Mouse (Mus musculus): Measurements from ENCODE around the gene Plekha8. TPM values are rescaled to one million over a fixed set of nuclear protein-coding genes. Genes with fewer than 3 reads are reported as not detected.

Plekha8 gene
- total RNA-seq, 1 experiment from 2014 or later: 20.1 TPM

DNA sequence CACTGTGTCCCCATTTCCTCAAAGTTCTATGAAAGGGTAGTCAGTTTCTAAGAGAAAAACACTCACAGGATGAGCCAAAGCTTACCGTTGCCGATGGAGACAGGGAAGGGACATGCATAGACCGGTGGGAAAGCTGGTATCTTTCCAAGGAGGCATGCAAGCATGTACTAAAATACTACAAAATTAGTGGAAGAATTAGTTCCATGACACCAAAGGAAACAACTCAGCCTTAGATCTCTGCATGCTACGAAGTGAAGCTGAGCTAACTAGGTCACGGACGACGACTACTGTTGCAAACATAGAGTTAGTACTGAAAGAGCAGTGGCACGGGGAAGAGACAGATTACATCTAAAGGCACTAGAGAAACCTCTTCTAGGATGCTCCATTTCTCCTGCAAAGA lies 8.0 kb upstream of the Plekha8 start:
- no peak for DNase-seq

DNA sequence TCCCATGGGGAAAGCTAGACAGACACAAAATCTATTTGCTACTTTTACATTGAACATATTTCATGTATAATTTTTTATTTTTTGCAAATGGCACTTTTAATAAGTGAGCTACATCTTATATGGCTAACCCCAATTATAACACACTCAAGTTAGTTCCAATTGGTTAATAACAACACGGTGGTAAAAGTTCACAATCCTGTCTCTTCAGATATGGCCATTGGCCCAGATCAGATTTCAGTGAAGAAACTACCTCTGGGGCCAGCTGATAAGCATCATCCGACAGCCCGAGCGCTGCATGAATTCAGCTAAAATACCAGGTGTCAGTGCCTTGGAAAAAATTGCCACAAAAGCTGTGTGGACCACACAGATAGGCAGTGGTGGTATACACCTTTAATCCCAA lies 7.2 kb upstream of the Plekha8 start:
- DNase-seq: no peak

DNA sequence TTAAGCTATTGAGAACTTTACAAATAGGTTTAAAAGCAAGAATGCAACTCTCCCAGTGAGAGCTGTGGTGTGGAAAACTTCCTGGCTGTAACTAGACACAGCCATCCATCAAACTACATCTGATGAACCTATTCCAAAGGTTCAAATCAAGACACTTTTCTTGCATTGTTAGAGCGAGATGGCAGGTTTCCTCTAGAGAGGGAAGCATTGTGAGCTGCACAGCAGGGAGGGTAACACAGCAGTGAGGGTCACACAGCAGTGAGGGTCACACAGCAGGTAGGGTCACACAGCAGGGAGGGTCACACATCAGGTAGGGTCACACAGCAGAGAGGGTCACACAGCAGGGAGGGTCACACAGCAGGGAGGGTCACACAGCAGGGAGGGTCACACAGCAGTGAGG lies 6.7 kb upstream of the Plekha8 start:
- no peak for DNase-seq

DNA sequence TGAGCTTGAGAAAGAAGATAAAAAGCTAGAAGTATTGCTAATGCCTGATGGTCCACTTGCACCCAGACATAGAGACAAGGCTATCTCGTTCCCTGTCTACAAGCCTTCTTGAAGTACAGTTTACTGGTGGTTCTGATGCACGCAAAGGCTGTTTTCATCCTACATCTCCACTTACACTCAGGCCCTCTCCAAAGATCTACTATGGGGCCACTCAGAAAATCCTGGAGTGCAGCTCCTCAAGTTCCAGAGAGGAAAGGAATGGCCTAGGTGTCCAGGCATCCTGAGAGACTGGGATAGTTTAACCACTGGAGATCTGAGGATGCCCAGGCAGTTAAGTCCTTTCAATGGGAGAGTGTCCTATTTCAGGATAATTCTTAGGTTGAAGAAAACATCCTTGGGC lies 4.2 kb upstream of the Plekha8 start:
- DNase-seq: no peak

DNA sequence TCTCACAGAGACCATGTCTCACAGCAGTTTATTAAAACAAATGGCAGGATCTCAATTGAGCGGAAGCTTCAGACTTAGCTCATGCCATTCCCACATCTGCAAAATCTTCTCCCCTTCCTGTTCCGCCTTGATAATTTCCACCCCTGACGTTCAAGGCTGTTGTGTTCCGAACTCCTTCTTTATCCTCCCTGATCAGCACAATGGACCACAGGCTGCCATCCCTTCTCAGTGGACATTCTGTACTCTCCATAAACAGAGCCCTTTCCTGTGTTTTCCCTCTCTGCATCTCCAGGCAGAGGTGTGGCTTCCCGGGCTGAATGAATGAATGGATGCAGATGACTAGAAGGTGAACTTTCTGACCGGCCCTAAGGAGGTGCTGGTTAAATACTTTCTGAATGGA lies 3.1 kb upstream of the Plekha8 start:
- no peak for DNase-seq

DNA sequence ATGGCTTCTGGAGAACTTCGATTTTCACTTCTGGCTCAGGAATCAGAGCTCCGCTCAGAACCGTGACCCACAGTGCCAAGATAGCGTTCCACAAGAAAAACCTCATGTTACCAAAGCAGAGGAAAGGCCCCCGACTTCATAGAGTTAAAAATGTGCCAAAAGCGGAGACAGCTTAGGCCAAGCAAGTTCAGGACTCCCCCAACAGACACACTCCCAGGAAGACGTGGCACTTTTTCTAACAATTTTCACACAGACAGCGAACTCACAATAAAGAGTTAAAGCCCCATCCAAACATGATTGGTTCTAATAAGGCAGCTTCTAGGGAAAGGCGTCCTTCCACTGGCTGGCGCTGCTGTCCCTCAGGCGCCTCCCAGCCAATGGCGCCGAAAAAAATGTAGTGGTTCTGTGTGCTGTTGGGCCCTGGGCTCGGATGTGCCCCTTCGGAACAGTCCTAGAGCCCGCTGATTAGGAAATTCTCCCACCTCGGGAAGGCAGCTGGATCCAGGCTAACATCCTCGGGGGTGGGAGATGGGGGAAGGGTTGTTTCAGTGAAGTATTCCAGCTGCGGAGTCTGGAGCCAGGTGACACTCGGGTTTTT lies 1.9 kb upstream of the Plekha8 start:
- peak; percentile 93 for DNase-seq

DNA sequence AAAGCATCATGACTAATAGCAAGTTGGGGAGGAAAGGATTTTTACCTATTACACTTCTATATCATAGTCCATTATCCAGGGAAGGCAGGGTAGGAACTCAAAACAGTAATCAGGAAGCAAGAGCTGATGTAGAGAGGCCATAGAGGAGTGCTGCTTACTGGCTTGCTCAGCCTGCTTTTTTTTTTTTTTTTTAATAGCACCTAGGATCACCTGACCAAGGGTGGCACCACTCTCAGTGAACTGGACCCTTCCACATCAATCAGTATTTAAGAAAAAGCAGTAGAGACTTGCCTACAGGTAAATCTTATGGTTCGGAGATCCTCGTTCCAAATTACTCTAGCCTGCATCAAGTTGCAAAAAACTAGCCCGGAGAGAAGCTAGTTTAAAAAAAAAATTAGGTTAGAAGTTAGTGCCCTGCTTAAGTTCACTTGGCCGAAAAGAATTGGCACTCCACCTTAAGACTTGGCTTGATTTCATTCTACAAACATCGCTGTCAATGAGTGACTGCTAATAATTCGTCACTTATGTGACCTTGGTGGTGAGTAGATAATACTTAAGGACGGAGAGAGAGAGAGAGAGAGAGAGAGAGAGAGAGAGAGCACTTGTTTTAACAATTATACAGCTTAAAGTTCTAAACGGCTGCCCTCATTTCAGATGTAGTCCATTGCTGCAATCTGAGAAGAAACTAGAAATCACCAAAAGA lies 994 bp upstream of the Plekha8 start:
- no peak for DNase-seq

DNA sequence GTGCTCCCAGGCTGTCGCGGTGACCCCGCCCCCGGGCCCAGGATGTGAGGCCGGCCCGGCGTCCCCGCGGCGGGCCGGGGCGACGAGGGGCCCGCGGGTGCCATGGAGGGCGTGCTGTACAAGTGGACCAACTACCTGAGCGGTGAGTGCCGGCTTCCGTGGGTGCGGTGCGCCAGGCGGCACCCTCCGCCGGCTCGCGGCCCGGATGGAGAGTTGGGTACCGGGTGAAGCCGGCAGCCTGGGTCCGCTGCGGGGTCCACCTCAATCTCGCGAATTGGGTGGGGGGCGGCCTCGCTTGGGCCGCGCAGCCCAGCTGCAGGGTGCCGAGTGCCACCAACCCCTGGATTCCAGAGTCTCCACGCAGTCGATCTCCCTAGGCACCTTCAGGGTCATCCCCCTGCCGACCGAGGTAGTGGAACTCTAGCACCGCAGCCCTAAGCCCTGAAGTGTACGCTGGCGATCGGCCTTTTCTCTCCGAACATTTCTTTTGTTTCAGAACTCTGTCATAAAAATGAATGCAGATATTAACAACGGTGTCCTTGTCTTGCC lies 493 bp downstream of the Plekha8 start:
- DNase-seq: no peak

DNA sequence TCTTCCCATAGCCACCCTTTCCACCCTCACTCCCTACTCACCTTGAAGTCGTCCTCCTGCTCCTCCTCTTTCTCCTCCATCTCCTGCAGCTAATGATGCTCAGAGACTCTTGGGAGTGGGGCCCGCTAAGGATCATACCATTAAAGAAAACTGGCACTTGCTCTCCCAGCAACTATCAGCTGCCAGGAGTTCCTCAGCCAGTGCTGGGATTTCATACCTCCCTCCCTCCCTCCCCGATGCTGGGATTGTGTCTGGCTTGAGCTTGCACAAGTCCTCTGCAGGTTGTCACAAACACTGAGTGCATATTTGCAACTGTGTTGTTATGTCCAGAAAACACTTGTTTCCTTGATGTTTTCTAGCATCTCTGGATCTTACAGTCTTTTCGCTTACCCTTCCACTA lies 2.3 kb downstream of the Plekha8 start, which contains the start of gene Fkbp14:
TSS of gene Fkbp14 (minus strand) at position 101 of the 400 bp plus-strand sequence.
- no peak for DNase-seq

DNA sequence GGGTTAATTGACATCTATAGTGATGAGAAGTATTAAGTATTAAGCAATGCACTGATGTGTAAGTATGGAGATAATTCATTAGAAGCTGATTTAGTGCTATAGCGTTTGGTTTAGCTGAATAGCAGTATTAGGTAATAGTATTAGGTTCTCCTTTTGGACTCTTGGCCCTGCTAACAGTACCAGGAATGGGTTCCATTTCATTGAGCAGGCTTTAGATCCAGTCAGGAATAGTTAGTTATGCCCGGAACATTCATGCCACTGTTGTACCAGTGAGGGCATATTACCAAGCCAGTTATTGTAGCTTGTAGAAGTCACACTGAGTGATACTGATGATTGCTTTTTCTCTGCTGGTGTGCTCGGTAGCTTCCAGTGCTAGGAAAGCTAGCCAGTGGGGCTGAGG lies 2.8 kb downstream of the Plekha8 start:
- DNase-seq: no peak

DNA sequence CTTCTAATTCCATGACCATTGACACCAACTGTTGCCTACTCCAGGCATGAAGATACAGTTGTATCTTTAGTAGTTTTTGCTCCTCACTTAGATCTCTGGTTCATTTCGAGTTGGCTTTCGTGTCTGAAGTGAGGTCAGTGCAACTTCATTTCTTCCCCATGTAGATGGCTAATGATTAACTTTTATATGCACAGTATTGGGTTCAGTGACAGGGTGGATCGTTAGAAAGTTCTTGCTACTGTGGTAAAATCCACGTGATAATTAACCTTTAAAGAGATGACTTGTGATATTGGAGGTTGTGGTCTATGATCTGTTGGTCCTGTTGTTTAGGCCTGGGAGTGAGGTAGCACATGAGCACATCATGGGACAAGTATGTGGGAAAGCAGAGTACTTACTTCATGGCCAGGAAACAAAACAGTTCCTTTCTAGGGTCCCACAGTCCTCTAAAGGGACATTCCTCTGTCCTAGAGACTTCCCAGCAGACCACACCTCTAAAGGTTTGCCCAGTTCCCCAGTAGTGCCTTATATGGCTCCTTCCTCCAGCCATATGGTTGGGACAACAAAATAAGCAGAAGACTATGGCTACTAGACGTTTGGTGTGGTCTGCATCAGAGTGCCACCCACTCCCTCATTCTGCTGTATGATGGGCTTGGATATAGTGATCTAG lies 5.9 kb downstream of the Plekha8 start:
- no peak for DNase-seq

DNA sequence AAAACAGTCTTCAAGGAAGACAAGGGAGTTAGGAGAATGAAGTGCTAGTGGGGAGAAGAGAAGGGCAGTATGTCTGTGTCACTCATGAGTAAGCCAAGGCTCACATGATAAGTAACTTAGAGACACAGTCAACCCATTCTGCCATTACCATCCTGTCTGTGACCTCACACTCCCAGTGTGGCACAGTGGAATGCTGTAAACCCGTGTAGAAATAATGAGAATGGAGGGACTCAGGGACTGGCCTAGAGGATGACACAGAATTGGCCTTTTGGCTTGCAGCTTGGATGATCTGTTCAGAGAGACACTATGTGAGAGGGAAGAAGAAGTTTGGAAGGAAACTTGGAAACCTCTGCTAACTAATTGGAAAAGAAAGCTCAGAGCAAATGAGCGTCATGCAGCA lies 8.0 kb downstream of the Plekha8 start:
- DNase-seq: no peak

DNA sequence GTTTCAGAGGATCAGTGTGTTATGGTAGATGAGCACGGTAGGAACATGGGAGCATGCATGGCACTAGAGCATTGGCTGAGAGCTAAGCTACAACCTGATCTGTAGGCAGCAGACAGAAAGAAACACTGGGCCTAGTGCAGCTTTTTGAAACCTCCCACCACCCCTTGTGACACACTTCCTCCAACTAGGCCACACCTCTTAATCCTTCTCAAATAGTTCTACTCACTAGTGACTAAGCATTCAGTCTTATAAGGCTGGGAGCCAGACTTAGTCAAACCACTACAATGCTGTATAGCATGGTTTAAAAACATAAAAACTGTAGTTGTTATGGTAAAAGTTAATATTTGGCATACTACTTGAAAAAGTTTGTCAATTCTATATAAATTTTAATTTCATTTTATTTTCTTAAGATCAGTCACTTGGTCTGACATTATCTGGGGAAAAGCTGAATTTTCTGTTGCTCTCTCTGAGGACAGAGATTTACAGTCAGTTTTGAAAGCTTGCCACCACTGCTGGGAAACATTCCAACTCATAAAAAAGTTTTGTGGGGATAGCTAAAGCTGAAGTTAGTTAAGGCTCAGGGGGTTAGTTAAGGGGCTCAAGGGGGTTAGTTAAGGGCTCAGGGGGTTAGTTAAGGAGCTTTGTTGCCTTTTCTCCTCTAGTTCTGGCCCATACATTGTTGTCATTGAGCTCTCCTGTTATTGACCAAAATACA lies 9.2 kb downstream of the Plekha8 start:
- DNase-seq: peak; percentile 52

DNA sequence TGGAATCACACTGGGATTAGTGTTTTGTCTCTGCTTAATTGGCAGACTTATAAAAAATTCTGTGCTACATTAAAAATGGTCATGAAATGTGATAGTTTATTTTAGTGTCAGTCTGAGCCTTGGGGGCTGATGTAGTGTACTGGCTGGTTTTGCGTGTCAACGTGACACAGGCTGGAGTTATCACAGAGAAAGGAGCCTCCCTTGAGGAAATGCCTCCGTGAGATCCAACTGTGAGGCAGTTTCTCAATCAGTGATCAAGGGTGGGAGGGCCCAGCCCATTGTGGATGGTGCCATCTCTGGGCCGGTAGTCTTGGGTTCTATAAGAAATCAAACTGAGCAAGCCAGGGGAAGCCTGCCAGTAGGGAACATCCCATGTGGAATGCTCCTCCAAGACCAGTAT lies 11.3 kb downstream of the Plekha8 start:
- DNase-seq: no peak

DNA sequence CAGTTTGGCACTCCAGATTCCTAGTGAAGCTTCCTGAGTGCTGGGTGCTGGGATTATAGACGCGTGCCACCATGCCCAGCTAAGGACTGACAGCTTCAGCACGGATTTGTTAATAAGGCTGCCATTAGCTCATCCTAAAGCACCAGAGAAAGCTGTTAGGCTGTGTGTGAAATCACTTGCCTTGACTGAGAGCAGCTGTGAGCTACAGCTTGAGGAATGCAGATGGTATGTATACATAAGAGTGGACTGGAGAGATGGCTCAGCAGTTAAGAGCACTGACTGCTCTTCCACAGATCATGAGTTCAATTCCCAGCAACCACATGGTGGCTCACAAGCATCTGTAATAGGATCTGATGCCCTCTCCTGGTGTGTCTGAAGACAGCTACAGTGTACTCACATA lies 22.5 kb downstream of the Plekha8 start:
- no peak for DNase-seq

DNA sequence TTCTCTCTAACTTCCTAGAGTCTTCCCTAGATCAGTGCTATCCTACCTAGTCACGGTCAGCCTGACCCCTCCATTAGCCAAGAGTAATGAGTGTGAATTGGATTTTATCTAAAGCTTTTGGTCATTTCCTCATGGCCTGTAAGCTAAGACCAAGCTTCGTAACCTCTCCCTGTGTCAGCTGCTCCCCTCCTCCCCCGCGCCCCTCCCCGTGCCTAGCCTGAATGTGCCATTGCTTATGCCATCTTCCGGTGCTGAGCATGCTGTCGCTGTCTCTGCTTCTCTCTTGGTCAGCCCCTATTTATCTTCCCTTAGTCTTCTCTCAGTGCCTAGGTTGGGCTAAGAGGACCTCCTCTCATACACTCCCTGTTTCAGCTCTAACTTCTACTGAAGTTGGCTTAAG lies 24.6 kb downstream of the Plekha8 start:
- no peak for DNase-seq

DNA sequence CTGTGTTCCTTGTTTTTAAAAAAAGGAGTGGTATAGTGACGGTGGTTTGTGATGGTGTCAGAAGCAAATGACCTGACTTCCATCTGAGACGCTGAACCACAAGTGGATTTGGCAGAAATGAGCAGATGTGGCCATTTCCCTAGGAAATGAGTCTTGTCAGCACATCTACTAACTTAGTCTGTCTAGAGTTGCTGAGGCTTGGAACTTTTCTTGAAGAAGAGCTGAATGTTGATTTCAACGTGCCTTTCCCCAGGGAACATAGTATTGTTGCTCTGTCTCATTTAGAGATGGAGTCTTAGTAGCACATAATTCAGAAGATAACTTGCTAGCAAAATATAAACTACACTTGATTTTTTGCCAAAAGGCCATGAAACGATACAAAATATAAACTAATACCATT lies 25.4 kb downstream of the Plekha8 start:
- DNase-seq: no peak

DNA sequence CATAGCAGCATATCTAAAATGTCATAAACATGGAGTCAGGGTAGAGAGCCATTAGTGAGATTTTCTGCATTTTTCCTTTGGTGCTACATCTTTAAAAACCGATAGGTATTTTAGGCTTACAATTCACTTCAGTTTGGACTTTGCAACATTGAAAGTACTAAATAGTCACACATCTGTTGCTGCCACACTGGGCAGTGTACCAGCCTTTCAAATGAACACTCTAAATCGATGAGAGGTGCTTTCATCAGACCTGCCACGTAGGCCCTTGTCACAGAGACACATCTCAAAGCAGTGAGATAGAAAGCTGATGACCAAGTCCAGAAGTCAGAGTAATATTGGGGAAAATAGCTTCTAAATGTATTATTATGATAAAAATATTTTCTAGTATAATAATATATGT lies 33.5 kb downstream of the Plekha8 start:
- DNase-seq: no peak

DNA sequence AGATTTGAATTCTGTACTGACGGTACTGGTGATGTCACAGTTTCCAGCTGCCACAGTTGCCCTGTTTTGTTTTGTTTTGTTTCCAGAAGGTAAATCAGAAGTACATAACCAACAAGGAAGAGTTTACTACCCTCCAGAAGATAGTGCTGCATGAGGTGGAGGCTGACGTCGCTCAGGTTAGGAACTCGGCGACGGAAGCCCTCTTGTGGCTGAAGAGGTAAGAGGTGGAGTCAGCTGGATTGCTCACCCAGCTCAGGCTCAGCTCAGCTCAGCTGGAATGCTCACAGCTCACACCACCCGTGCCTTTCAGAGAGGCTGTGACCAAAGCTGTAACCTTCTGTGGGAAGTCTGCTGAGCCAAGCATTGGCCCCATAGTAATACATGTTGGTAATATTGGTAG lies 34.8 kb downstream of the Plekha8 start:
- DNase-seq: peak; percentile 46

DNA sequence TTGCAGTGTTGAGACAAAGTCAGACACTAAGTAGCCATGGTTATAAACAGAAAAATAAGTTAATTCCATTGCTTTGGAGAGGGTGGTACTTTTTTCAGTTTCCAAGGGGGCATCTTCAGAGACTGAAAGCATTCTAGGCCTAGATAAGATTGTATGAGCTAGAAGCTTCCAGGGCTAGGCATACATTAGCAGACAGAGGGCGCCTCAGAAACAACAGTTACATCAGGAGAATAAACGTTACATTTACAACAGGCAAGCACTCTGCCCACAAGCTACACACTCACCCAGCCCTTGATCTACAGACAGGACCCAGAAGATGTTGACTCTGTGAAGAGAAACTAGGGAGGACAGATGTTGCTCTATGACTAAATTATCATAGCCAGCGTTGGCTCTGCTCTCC lies 36.6 kb downstream of the Plekha8 start:
- no peak for DNase-seq

DNA sequence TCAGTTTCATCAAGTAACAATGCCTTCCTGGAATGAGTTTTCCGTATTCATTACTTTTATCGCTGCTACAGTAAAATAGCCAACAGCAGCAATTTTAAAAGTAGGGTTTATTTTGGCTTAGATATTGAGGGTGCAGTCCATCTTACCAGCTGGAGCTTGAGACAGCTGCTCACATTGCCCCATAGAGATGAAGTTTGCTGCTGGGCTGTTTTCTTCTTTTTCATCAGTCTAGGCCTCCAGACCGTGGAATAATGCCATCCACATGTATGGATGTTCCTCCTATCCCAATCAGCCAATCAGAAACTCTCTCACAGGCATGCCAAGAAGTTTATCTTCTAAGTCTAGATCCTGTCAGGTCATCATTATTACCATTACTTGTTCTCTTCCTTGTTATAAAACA lies 45.0 kb downstream of the Plekha8 start:
- DNase-seq: no peak

DNA sequence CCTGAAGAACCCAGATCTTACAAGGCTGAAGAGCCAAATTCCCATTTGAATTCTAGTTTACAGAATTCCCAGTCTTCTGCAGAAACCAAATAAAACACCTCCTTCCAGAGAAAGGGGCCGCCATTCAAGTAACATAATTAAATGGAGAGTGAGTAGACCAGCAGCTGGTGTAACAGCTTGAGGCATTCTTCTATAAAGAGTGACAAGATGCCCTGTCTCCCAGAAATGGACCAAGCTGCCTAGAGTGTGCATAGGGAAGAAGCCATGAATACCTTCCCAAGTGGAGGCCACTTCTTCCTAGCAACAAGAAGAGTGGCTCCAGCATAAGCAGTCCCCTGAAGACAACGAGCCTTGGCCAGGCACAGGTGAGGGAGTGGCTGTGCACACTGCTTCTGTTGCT lies 47.0 kb downstream of the Plekha8 start:
- DNase-seq: no peak

DNA sequence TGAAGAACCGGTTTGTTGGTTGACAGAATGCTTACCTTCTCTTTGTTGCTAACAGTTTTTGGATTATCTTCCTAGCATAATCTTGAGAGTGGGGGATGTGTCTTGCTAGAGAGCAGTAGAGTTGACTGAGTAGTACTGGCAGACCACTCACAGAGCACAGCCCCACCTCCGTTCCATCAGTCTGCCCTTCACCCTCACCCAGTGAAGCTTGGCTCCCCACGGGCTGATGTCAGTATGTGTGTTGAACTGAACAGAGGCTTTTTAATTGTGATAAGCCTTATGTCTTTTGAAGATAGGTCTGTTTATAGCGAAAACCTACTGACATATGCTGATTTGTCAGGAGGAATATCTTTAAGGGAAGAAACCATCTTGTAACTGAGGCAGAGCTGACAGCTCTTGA lies 48.3 kb downstream of the Plekha8 start:
- no peak for DNase-seq

All from adrenal gland, postnatal 25 days (tissue).